Mouse (Mus musculus): ENCODE measurements around the gene Cd109. TPM values are rescaled to one million over a fixed set of nuclear protein-coding genes. Genes with fewer than 3 reads are reported as not detected.

Gene Cd109
- 3.7 and 4.6 TPM in 2 replicates for polyA plus RNA-seq (2016; fragmentation: Nextera tagmentation; extraction: Ambion mirVana)

DNA sequence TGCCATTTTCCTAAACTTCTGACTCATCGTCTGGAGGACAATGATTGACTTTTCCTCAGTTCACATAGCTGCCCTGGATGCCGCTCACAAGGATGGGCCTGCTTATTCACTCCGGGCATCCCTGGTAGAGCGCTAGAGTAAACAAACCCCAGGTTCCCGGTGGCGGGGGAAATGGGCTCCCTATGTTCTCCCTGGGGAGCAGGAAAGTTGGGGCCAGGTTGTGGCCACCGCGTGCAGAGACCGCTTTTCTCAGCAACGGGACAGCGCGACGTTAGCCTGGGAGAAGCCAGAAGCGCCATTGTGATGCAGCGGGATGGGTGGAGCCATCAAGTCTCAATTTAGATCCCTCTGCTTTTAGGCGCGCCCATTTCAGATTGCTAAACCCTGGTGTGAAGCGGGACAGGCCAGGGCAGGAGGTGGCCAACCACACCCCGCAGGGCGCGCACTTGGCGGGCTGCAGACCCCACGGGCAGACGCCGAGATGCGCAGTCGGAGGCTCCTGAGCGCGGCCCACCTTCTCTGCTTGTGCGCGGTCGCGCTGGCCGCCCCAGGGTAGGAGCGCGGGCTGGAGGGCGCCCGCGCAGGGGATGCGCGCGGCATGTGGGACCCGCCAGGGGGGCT lies at the start of gene Cd109:
Gene Cd109 (plus strand): TSS at position 146 of the 621 bp plus-strand sequence.
- Histone ChIP-seq H3K4me3 (peak within 1 kb of the TSS; percentile 65), H3K9me3 (no peaks in the 10 kb centered on the region), H3K27me3 (ENCODE audit: insufficient read depth, poor library complexity, severe bottlenecking) (peaks cover 18% of the 10 kb centered on the region), H3K36me3 (no peaks in the 10 kb centered on the region), H3K27ac (peak within 1 kb of the TSS; percentile 88), H3K4me1 (replicated peaks) (peaks cover 16% of the 10 kb centered on the region; the same call in 1 of the 2 replicates)
- under 1% methylated on average over 43 of the region's 43 CpGs for WGBS
- DNase-seq (ENCODE audit: low spot score), result peak; percentile 81

DNA sequence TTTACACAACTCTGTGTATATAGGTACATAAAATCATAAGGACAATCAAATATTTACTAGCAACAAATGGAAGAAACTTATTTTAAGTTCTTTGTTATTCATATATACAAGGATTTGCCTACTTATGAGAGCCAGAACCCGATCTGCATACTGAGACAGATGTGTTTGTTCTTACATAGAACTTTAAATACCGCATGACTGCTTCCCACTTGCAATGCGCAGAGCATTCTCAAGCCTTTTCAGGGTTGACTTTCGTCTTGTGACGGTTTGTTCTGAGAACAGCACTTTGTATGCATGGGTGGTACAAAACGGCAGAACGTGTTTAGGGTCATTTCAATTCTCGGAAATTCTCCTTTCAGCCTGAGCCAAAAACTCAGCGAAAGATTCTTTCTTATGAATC lies 45.4 kb upstream of the Cd109 start:
- Histone ChIP-seq H3K27ac (no peak overlapping the region), H3K36me3 (peaks cover 34% of the 10 kb centered on the region), H3K4me3 (no peak overlapping the region), H3K9me3 (no peaks in the 10 kb centered on the region), H3K4me1 (replicated peaks) (no peaks in the 10 kb centered on the region), H3K27me3 (ENCODE audit: insufficient read depth, poor library complexity, severe bottlenecking) (no peaks in the 10 kb centered on the region)
- WGBS, result 92% methylated on average over 9 of the region's 9 CpGs
- DNase-seq (ENCODE audit: low spot score), result no peak

DNA sequence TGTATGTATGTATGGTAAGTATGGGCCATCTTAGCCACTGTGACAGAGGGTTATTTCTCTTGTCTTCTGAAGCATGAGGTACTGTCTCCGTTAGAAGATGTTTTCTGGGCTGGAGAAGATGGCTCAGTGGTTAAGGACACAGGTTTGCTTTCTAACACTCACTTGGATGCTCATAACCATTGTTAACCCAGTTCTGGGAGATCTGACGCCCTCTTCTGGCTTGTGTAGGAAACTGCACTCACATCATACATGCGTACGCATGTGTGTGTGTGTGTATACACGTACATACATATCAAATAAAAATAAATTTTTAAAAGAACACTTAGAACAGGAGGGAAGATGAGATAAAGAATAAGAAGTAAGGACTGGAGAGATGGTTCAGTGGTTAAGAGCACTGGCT lies 38.9 kb upstream of the Cd109 start:
- H3K27me3 ChIP-seq (ENCODE audit: insufficient read depth, poor library complexity, severe bottlenecking), result no peaks in the 10 kb centered on the region
- no peaks in the 10 kb centered on the region for H3K9me3 ChIP-seq
- H3K27ac ChIP-seq, result no peak overlapping the region
- H3K4me1 ChIP-seq (replicated peaks), result peaks cover 8% of the 10 kb centered on the region; the same call in 1 of the 2 replicates
- 91% methylated on average over 5 of the region's 5 CpGs for WGBS
- no peak for DNase-seq (ENCODE audit: low spot score)
- no peak overlapping the region for H3K4me3 ChIP-seq
- peaks cover 52% of the 10 kb centered on the region for H3K36me3 ChIP-seq

DNA sequence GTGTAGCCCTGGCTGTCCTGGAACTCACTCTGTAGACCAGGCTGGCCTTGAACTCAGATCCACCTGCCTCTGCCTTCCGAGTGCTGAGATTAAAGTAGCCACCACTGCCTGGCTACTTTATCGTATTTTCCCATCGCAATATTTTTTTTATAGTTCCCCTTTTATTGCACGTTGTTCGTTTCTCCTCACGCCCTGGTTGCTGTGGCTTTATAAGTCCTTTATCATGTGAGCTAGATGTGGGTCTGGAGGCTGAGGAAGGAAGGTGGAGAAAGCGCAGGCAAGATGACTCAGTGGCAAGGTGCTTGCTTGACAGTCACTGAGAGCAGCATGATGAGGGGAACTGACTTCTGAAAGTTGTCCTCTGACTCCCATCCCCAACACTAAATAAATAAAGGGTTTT lies 36.5 kb upstream of the Cd109 start:
- Histone ChIP-seq H3K36me3 (peaks cover 52% of the 10 kb centered on the region), H3K9me3 (no peaks in the 10 kb centered on the region), H3K27ac (no peak overlapping the region), H3K27me3 (ENCODE audit: insufficient read depth, poor library complexity, severe bottlenecking) (no peaks in the 10 kb centered on the region), H3K4me1 (replicated peaks) (peaks cover 8% of the 10 kb centered on the region; the same call in 1 of the 2 replicates), H3K4me3 (no peak overlapping the region)
- WGBS, result 94% methylated on average over 7 of the region's 7 CpGs
- DNase-seq (ENCODE audit: low spot score), result no peak

DNA sequence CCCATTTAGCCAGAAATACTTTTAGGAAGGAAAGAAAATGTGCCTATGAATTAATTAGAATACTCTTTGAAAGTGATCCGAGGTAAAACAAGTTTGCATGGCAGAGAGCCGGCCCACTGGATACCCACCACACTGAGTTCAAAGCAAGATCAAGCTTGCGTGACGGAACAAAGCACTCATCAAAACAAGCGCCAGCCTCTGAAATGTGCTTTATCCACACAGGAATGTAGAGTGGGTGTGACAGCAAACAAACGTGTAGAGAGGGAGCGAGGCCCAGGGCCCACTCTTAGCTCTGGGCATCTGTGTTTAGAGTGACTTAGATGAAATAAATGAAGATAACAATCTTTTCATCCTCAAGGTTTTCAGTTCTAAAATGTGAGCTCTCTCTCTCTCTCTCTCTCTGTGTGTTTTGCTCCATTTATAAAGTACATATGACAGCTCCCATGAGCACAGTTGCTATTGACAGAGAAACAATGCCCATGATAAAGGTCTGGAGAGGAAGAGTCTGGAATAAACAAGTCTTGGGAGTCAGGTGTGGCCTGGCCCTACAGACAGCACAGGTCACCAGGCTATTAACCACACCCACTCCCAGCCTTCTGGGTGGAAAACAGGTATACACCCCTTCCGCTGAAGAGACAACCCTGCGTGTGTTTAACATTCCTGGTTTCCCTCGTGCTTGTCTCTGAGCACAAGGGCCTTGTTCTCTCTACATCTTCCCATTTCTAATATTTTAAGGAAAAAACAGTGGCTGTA lies 35.5 kb upstream of the Cd109 start:
- DNase-seq (ENCODE audit: low spot score), result no peak
- Histone ChIP-seq H3K9me3 (no peaks in the 10 kb centered on the region), H3K4me1 (replicated peaks) (peaks cover 8% of the 10 kb centered on the region; the same call in 1 of the 2 replicates), H3K4me3 (no peak overlapping the region), H3K27ac (no peak overlapping the region), H3K27me3 (ENCODE audit: insufficient read depth, poor library complexity, severe bottlenecking) (no peaks in the 10 kb centered on the region), H3K36me3 (peaks cover 52% of the 10 kb centered on the region)
- 50% methylated on average over 10 of the region's 10 CpGs for WGBS

DNA sequence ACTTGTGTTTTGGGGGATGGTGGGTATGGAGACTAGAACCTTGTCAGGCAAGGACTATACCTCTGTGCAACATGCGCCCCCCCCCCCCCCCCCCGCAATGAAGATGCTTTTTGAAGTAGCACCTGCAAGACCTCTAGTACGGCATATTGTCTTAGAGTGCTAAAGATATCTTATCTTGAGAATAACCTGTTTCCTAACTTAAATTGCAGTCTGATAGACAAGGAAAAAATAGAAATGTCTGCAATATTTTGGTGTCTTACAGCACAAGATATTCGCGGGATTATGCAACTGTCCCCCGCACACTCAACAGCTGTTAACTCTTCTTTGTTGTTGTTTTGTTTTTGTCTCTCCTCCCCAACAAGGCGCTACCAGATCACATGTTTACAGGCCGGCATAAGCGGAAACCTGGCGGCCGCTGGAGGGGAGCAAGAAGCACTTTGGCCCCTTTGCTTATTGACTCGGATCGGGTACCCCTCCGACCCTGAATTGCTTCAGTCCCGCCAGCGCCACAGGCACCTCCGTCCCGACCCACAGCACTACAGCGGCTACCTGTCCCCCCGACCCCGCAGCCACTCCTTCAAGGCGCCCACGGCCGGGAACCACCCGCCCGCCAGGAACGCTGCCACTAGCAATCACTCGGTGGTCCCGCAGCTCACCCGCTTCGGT lies 28.0 kb upstream of the Cd109 start:
- Histone ChIP-seq H3K4me3 (peak overlapping the region; percentile 82), H3K4me1 (replicated peaks) (peaks cover 13% of the 10 kb centered on the region), H3K27me3 (ENCODE audit: insufficient read depth, poor library complexity, severe bottlenecking) (no peaks in the 10 kb centered on the region; the same call in 1 of the 2 replicates), H3K36me3 (peaks cover 12% of the 10 kb centered on the region; the same call in 1 of the 2 replicates), H3K27ac (peak overlapping the region; percentile 91), H3K9me3 (no peaks in the 10 kb centered on the region)
- 2% methylated on average over 31 of the region's 31 CpGs for WGBS
- no peak for DNase-seq (ENCODE audit: low spot score)

DNA sequence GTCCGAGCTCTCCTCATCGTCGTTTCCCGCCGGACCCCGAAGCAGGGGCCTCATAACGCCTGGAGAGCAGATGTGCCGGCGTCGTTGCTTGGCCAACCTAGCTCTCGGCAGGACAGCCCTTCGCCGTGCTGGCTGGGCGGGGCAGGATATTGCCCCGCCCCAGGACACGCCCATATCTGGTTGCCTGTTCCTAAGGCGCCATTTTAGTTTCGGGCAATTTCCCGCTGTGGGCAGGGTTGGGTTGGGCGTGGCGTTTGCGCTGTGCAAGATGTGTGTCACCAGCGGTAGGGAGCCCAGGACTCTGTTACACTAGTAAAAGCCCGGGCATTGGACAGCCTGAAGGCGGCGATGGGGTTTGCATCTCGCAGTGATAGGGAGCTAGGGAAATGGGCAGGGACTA lies 27.4 kb upstream of the Cd109 start, which contains the start of gene Slc17a5:
Gene Slc17a5 (minus strand): TSS at position 128 of the 400 bp plus-strand sequence.
- DNase-seq (ENCODE audit: low spot score), result peak; percentile 98
- H3K4me3 ChIP-seq, result peak within 1 kb of the TSS; percentile 82
- no peaks in the 10 kb centered on the region; the same call in 1 of the 2 replicates for H3K27me3 ChIP-seq (ENCODE audit: insufficient read depth, poor library complexity, severe bottlenecking)
- under 1% methylated on average over 27 of the region's 27 CpGs for WGBS
- H3K4me1 ChIP-seq (replicated peaks), result peaks cover 13% of the 10 kb centered on the region
- no peaks in the 10 kb centered on the region for H3K9me3 ChIP-seq
- peaks cover 12% of the 10 kb centered on the region; the same call in 1 of the 2 replicates for H3K36me3 ChIP-seq
- H3K27ac ChIP-seq, result peak within 1 kb of the TSS; percentile 91

DNA sequence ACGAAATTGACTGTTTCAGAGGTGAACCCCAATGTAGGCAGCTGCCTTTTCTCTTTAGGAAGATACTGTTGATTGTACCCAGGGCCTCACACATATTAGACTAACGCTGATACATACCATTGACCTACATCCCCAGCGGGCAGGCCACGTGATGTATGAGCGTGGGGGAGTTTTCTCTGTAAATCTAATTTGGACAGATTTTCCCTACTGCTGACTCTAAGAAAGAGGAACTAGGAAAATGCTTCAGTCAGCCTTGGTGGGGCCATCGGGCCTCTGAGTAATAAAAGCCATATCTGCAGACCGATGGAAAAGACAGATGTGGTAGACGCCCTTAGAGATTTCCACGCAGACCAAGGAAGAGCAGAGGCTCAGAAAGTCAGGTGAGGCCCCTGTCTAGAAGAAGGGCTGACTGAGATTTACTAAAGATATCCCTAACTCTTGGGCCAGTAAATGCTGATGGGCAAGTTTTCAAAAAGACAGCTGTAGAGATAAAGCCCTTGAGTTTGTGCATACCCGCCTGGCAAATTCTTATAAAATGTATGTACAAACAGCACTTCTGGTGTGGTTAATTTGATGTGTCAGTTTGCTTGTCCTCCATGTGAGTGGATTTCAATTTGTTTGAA lies 26.8 kb upstream of the Cd109 start:
- Histone ChIP-seq H3K9me3 (no peaks in the 10 kb centered on the region), H3K36me3 (peaks cover 8% of the 10 kb centered on the region; the same call in 1 of the 2 replicates), H3K27me3 (ENCODE audit: insufficient read depth, poor library complexity, severe bottlenecking) (no peaks in the 10 kb centered on the region; the same call in 1 of the 2 replicates), H3K27ac (peak overlapping the region; percentile 91; the same call in 1 of the 2 replicates), H3K4me1 (replicated peaks) (peaks cover 13% of the 10 kb centered on the region), H3K4me3 (peak overlapping the region; percentile 82)
- peak; percentile 12 for DNase-seq (ENCODE audit: low spot score)
- WGBS, result 85% methylated on average over 10 of the region's 10 CpGs

DNA sequence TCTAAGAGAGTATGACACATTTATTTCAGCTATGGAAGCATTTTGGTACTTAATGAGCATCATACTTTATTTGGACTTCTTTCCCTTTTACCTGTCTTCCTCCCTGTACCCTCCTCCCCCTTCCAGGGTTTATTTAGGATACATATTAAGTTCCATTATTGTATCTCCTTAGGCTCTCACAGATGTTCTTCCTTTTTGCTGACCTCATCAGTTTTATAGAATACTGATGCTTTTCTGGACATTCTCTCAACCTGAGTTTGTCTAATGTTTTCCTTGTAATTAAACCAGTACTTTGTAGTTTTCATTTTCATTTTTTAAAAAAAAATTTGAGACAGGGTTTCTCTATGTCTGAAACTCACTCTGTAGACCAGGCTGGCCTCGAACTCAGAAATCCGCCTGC lies 24.9 kb upstream of the Cd109 start:
- Histone ChIP-seq H3K4me1 (replicated peaks) (peaks cover 13% of the 10 kb centered on the region), H3K9me3 (no peaks in the 10 kb centered on the region), H3K27ac (no peak overlapping the region), H3K4me3 (no peak overlapping the region), H3K27me3 (ENCODE audit: insufficient read depth, poor library complexity, severe bottlenecking) (no peaks in the 10 kb centered on the region; the same call in 1 of the 2 replicates), H3K36me3 (no peaks in the 10 kb centered on the region)
- 97% methylated on average over 2 of the region's 2 CpGs for WGBS
- DNase-seq (ENCODE audit: low spot score), result no peak

DNA sequence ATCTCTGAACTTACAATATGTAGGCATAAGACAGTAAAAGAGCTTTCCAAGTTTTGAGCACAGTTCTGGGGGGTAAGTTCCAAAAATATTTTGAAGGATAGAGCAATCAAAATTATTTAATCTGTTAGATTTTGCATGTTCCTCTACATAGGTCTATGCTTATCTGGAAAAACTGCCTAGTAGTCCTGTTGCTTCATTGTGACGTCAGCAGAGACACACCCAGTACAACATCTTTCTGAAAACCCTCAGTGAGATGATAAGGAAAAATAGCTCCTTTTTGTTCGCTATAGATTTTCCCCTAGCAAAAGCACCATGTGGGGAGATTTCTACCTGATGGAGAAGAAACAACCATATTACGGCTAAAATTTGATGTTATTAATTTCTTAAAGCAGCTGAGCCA lies 20.1 kb upstream of the Cd109 start:
- 89% methylated on average over 3 of the region's 3 CpGs for WGBS
- Histone ChIP-seq H3K9me3 (no peaks in the 10 kb centered on the region), H3K27me3 (ENCODE audit: insufficient read depth, poor library complexity, severe bottlenecking) (no peaks in the 10 kb centered on the region), H3K4me3 (no peak overlapping the region), H3K4me1 (replicated peaks) (no peaks in the 10 kb centered on the region), H3K27ac (no peak overlapping the region), H3K36me3 (no peaks in the 10 kb centered on the region)
- no peak for DNase-seq (ENCODE audit: low spot score)

DNA sequence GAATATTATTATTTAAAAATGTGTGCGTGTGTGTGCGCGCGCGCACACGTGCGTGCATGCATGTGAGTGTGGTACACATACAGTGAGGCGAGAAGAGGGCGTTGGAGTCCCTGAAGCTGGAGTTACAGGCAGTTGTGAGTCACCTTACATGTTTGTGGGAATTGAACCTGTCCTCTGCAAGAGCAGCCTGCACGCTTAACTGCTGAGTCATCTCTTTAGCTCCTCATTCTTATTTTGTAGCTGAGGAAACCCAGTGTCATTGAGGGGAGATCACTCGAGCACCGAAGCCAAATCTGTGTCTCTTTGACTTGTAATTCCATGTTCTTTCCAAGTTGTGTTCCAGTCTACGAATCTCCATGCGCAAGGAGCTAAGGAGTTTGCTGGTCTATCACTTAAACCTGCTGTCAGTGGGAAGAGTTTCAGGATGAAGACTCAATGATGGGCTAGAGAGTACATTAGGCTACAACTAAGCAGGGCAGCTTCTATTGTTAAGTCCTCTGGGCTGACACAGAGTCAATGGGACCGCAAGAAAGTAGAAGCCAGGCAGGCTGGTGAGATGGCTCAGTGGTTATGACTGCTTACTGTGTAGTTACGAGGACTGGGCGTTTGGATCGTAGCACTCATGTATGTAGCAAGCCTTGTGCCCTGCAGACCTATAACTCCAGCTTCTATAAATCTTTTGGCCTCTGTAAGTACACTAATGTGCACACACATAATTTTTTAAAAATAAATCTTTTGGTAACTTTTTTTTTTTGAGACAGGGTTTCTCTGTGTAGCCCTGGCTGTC lies 19.4 kb upstream of the Cd109 start:
- DNase-seq (ENCODE audit: low spot score), result no peak
- 90% methylated on average over 18 of the region's 18 CpGs for WGBS
- H3K36me3 ChIP-seq, result no peaks in the 10 kb centered on the region

DNA sequence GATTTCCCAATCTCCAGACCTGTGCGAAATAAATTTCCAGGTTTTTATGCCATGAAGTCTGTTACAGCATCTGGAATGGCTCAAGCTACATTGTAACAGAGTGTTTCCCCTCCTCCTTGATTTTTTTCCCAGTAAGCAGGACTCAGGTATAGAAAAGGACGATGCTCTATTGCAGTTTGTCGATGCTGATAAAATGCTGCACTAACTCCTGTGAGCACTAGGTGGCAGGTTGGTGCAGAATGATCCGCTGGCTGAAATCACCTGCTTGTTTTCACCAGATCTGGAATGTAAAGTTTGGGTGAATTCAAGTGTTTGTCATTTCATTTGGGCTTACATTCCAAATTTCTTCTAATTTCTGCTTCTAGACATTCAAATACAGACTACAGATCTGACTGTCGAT lies 18.5 kb upstream of the Cd109 start:
- H3K4me3 ChIP-seq, result no peak overlapping the region
- no peaks in the 10 kb centered on the region for H3K9me3 ChIP-seq
- no peak overlapping the region for H3K27ac ChIP-seq
- WGBS, result 7% methylated on average over 5 of the region's 5 CpGs
- peak; percentile 30 for DNase-seq (ENCODE audit: low spot score)
- no peaks in the 10 kb centered on the region for H3K27me3 ChIP-seq (ENCODE audit: insufficient read depth, poor library complexity, severe bottlenecking)
- no peaks in the 10 kb centered on the region for H3K4me1 ChIP-seq (replicated peaks)
- no peaks in the 10 kb centered on the region for H3K36me3 ChIP-seq

More for the DNA sequence above, 19.4 kb upstream of the Cd109 start:
- Histone ChIP-seq H3K27ac (no peak overlapping the region), H3K4me1 (replicated peaks) (no peaks in the 10 kb centered on the region), H3K27me3 (ENCODE audit: insufficient read depth, poor library complexity, severe bottlenecking) (no peaks in the 10 kb centered on the region), H3K4me3 (no peak overlapping the region), H3K9me3 (no peaks in the 10 kb centered on the region)
